Mouse (Mus musculus): Measurements from ENCODE around the gene Stk16. TPM values are rescaled to one million over a fixed set of nuclear protein-coding genes. Genes with fewer than 3 reads are reported as not detected.
"Not testable (repeated sequence)": the region's sequence is repeated elsewhere in the genome, so short reads cannot be mapped to it uniquely, and the experiment has no call there.

The Stk16 gene
- polyA plus RNA-seq, 1 experiment from 2014 or later, result 136 TPM

DNA sequence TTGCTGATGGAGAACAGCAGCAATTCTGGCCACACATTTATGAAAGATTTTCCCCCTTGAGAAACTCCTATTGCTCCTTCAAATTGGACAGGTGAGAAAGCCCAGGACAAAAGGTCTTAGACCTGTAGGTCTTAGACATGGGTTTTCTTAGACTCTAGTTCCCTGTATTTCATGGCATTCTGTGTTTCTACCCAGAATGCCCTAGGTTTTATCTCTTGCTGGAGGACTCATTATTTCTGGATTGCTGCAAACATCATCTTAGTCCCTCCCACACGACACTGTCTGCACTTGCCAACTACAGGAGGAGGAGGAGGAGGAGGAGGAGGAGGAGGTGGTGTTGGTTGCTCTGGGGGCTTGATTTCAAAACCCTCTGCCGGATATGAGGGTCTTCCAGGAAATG lies 15.5 kb downstream of the Stk16 start:
- no peaks in the 10 kb centered on the region for H3K4me1 ChIP-seq
- H3K36me3 ChIP-seq, result no peaks in the 10 kb centered on the region
- 43% methylated on average over 2 of the region's 2 CpGs for WGBS
- no peak overlapping the region for H3K4me2 ChIP-seq
- no peak for ATAC-seq (ENCODE audit: borderline replicate concordance, extremely low read depth, low FRiP score, low TSS enrichment)
- H3K4me3 ChIP-seq, result no peak overlapping the region
- no peaks in the 10 kb centered on the region for H3K9me3 ChIP-seq
- no peak overlapping the region for H3K9ac ChIP-seq
- peaks cover 6% of the 10 kb centered on the region; the same call in 1 of the 2 replicates for H3K27me3 ChIP-seq
- no peak overlapping the region for H3K27ac ChIP-seq

- Histone ChIP-seq H3K4me1 (no peaks in the 10 kb centered on the region), H3K9ac (no peak overlapping the region), H3K4me3 (no peak overlapping the region), H3K4me2 (no peak overlapping the region), H3K27me3 (no peaks in the 10 kb centered on the region), H3K27ac (no peak overlapping the region), H3K9me3 (no peaks in the 10 kb centered on the region), H3K36me3 (no peaks in the 10 kb centered on the region)
- 59% methylated on average over 1 of the region's 1 CpGs for WGBS
- ATAC-seq (ENCODE audit: borderline replicate concordance, extremely low read depth, low FRiP score, low TSS enrichment), result no peak
Observed at GRCm38 (mm10) chr1:75227653-75228052, 17.0 kb downstream of the Stk16 start.

- ATAC-seq (ENCODE audit: borderline replicate concordance, extremely low read depth, low FRiP score, low TSS enrichment), result no peak
- no peaks in the 10 kb centered on the region for H3K36me3 ChIP-seq
- H3K4me2 ChIP-seq, result no peak overlapping the region
- no peak overlapping the region for H3K4me3 ChIP-seq
- H3K27ac ChIP-seq, result no peak overlapping the region
- H3K9me3 ChIP-seq, result no peaks in the 10 kb centered on the region
- WGBS, result 57% methylated on average over 4 of the region's 4 CpGs
- H3K4me1 ChIP-seq, result no peaks in the 10 kb centered on the region
- H3K27me3 ChIP-seq, result no peaks in the 10 kb centered on the region
- no peak overlapping the region for H3K9ac ChIP-seq
Observed at GRCm38 (mm10) chr1:75229158-75229557, 18.5 kb downstream of the Stk16 start.

GRCm38 (mm10) chr1:75230335-75230994 lies 19.8 kb downstream of the Stk16 start:
- no peaks in the 10 kb centered on the region for H3K9me3 ChIP-seq
- H3K36me3 ChIP-seq, result no peaks in the 10 kb centered on the region
- no peak overlapping the region for H3K4me2 ChIP-seq
- ATAC-seq (ENCODE audit: borderline replicate concordance, extremely low read depth, low FRiP score, low TSS enrichment), result no peak
- 75% methylated on average over 7 of the region's 7 CpGs for WGBS
- H3K4me3 ChIP-seq, result no peak overlapping the region
- no peak overlapping the region for H3K27ac ChIP-seq
- H3K4me1 ChIP-seq, result peaks cover 7% of the 10 kb centered on the region; the same call in 1 of the 2 replicates
- no peaks in the 10 kb centered on the region for H3K27me3 ChIP-seq
- H3K9ac ChIP-seq, result no peak overlapping the region

GRCm38 (mm10) chr1:75231224-75231623 lies 20.6 kb downstream of the Stk16 start:
- H3K4me3 ChIP-seq, result no peak overlapping the region
- H3K4me1 ChIP-seq, result peaks cover 12% of the 10 kb centered on the region; the same call in 1 of the 2 replicates
- no peak overlapping the region for H3K27ac ChIP-seq
- H3K36me3 ChIP-seq, result no peaks in the 10 kb centered on the region
- 68% methylated on average over 4 of the region's 4 CpGs for WGBS
- H3K27me3 ChIP-seq, result no peaks in the 10 kb centered on the region
- H3K9ac ChIP-seq, result no peak overlapping the region
- H3K9me3 ChIP-seq, result no peaks in the 10 kb centered on the region
- no peak overlapping the region for H3K4me2 ChIP-seq
- ATAC-seq (ENCODE audit: borderline replicate concordance, extremely low read depth, low FRiP score, low TSS enrichment), result no peak

DNA sequence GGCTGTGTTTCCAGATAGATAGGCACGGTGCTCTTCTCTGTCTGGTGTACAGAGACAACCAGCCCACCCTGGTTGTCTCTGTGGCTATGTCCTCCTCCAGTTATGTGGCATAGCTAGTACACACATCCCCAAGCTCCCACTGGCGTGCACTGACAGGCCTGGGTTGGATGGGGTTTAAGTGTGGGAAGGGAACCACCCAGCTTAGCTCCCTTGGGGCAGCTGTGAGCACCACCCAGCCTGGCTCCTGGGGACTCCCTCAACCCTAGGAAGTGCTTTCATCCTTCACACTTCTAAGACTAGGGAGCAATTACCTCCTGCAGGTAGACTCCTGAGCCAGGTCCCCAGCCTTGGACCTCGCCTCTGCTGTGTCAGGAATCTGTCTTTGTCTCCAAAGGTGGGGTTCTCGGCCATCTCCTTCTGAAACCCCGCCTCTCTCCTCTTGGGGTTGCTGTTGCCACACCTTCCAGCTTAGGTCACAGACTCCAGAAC lies 21.1 kb downstream of the Stk16 start, which contains the start of gene A630095N17Rik:
Gene A630095N17Rik, minus strand, starts transcription at position 439 of the 489 bp plus-strand sequence.
- Histone ChIP-seq H3K36me3 (no peaks in the 10 kb centered on the region), H3K4me2 (no peak within 1 kb of the TSS), H3K4me3 (no peak within 1 kb of the TSS), H3K4me1 (peaks cover 13% of the 10 kb centered on the region), H3K9me3 (no peaks in the 10 kb centered on the region), H3K9ac (no peak within 1 kb of the TSS), H3K27me3 (no peaks in the 10 kb centered on the region), H3K27ac (no peak within 1 kb of the TSS)
- ATAC-seq (ENCODE audit: borderline replicate concordance, extremely low read depth, low FRiP score, low TSS enrichment), result no peak
- 67% methylated on average over 5 of the region's 5 CpGs for WGBS

DNA sequence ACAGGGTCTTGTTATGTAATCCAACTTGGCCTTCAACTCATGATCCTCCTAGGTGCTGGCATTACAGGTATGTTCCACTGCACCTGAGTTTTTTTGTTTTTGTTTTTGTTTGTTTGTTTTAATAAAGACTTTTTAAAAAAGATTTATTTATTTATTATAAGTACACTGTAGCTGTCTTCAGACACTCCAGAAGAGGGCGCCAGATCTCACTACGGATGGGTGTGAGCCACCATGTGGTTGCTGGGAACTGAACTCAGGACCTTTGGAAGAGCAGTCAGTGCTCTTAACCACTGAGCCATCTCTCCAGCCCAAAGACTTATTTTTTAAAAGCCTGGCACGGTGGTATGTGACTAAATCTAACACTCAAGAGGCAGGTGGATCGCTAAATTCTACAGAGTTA lies 21.9 kb downstream of the Stk16 start:
- H3K4me1 ChIP-seq, result peaks cover 20% of the 10 kb centered on the region
- H3K9ac ChIP-seq; H3K27me3 ChIP-seq; H3K27ac ChIP-seq; H3K4me2 ChIP-seq; ATAC-seq (ENCODE audit: borderline replicate concordance, extremely low read depth, low FRiP score, low TSS enrichment); H3K36me3 ChIP-seq; H3K9me3 ChIP-seq; H3K4me3 ChIP-seq: not testable (repeated sequence)
- WGBS, result 63% methylated on average over 4 of the region's 4 CpGs

DNA sequence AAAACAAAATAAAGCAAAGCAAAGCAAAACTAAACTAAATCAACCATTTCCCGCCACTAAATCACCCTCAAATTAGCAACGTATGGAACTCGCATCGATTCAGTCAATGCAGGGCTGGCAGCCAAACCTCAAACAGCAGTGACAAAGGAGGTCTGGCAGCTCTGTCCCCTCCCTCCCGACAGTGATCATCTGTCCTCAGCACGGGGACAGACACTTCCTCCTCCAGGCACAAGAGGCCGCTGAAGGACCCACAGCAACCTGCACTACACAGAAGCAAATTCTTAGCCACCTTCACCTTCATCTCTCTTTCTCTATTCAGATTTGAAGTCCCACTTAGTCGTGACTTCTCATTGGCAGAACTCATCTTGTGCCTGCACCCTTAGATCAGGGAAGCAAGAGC lies 24.0 kb downstream of the Stk16 start:
- Histone ChIP-seq H3K4me2 (peak overlapping the region; percentile 16), H3K4me3 (no peak overlapping the region), H3K36me3 (no peaks in the 10 kb centered on the region), H3K27me3 (no peaks in the 10 kb centered on the region), H3K4me1 (peaks cover 23% of the 10 kb centered on the region), H3K9ac (no peak overlapping the region), H3K27ac (no peak overlapping the region), H3K9me3 (no peaks in the 10 kb centered on the region)
- no peak for ATAC-seq (ENCODE audit: borderline replicate concordance, extremely low read depth, low FRiP score, low TSS enrichment)
- WGBS, result 2% methylated on average over 8 of the region's 8 CpGs

DNA sequence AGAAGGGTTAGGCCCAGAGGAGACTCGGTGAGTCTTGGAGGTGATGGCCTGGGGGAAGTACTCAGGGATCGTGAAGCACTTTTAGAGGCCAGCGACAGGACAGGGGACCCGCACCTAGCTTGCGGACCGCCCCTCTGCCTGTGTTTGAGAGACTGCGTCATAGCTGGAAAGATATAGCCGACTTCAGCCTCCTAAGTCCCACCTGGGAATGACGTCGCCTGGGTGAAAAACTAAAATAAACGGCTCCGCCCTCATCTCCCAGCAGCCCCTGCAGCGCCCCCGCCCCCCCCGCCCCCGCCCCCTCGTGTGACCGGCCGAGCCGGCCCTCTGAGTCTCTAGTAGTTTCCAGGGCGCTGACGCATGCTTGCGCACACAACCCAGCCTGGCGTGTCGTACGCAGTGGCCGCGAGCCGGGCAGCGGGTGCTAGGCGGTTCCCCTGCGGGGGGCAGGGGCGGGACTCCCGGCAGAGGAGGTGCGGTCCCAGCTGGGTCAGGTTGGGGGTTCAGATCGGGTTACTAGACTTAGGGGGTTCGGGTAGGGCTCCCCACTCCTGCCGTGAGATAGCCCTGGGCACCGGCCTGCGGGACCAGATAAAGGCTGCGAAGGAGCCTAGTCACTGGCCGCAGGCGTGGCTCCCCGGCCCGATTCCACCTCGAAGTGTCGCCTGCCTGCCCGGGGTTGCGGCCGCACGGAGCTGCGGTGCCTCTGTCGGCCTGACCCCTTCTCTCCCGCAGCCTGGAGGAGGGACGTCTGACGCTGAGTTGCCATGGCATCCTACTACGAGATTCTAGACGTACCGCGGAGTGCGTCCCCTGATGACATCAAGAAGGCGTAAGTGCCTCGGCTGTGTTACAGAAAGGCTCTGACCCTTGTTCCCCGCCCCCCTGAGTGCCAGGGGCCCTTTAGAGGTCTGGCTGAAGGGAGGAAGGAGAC lies 25.7 kb downstream of the Stk16 start, which contains the start of gene Dnajb2:
Gene Dnajb2, plus strand, starts transcription at position 290 of the 934 bp plus-strand sequence.
- H3K27ac ChIP-seq, result peak within 1 kb of the TSS; percentile 87
- under 1% methylated on average over 64 of the region's 64 CpGs for WGBS
- peak within 1 kb of the TSS; percentile 78 for H3K9ac ChIP-seq
- no peaks in the 10 kb centered on the region for H3K36me3 ChIP-seq
- peaks cover 23% of the 10 kb centered on the region for H3K4me1 ChIP-seq
- peak within 1 kb of the TSS; percentile 80 for H3K4me3 ChIP-seq
- ATAC-seq (ENCODE audit: borderline replicate concordance, extremely low read depth, low FRiP score, low TSS enrichment), result peak; percentile 93
- H3K4me2 ChIP-seq, result peak within 1 kb of the TSS; percentile 96
- H3K27me3 ChIP-seq, result no peaks in the 10 kb centered on the region
- H3K9me3 ChIP-seq, result no peaks in the 10 kb centered on the region

- peaks cover 6% of the 10 kb centered on the region; the same call in 1 of the 2 replicates for H3K36me3 ChIP-seq
- no peak for ATAC-seq (ENCODE audit: borderline replicate concordance, extremely low read depth, low FRiP score, low TSS enrichment)
- 78% methylated on average over 10 of the region's 10 CpGs for WGBS
- H3K27ac ChIP-seq, result no peak overlapping the region
- H3K4me3 ChIP-seq, result no peak overlapping the region
- no peak overlapping the region for H3K4me2 ChIP-seq
- no peak overlapping the region for H3K9ac ChIP-seq
- H3K27me3 ChIP-seq, result no peaks in the 10 kb centered on the region
- H3K4me1 ChIP-seq, result peaks cover 19% of the 10 kb centered on the region
- H3K9me3 ChIP-seq, result no peaks in the 10 kb centered on the region
Observed at GRCm38 (mm10) chr1:75239591-75239990, 29.0 kb downstream of the Stk16 start.

DNA sequence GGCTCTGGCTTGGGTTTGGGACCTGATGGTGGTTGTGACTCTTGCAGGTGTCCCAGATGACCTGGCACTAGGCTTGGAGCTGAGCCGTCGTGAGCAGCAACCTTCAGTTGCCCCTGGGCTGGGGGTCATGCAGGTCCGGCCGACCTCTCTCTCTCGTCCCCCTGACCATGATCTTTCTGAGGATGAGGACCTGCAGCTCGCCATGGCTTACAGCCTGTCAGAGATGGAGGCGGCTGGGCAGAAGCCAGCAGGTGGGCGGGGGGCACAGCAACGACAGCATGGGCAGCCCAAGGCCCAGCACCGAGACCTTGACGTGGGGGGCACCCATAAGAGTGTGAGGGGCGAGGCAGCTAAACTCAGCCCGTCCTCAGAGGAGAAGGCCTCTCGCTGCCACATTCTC lies 32.8 kb downstream of the Stk16 start:
- Histone ChIP-seq H3K9ac (no peak overlapping the region), H3K4me2 (no peak overlapping the region), H3K4me3 (no peak overlapping the region), H3K9me3 (no peaks in the 10 kb centered on the region), H3K4me1 (peaks cover 11% of the 10 kb centered on the region), H3K27me3 (no peaks in the 10 kb centered on the region), H3K27ac (no peak overlapping the region), H3K36me3 (peaks cover 6% of the 10 kb centered on the region; the same call in 1 of the 2 replicates)
- no peak for ATAC-seq (ENCODE audit: borderline replicate concordance, extremely low read depth, low FRiP score, low TSS enrichment)
- WGBS, result 83% methylated on average over 14 of the region's 14 CpGs

All from lung, embryonic 15.5 days (tissue).